Mouse (Mus musculus) liver, embryonic 14.5 days (tissue): ENCODE results near the gene Sfn. TPM values are rescaled to one million over a fixed set of nuclear protein-coding genes. Genes with fewer than 3 reads are reported as not detected.

Experiments used
- ATAC-seq: fragments of 200-750 bp; cut with Nextera tagmentation; 2 replicates; pipeline ENCODE4 v1.8.0; 2017; ENCODE audit warnings: moderate number of reproducible peaks, mild to moderate bottlenecking, moderate library complexity; ENCODE audit not compliant: insufficient read depth
- DNase-seq, 3 experiments: peaks; one replicate each; pipeline ENCODE4 v3.0.0-alpha.2; 2012 to 2013; ENCODE audit warnings: low read depth in 3 of 3, low spot score in 3 of 3
- H3K27ac ChIP-seq: fragments of 300-500 bp; sonication (generic); 2 replicates; pipeline ENCODE4 v1.5.1; 2014; ENCODE audit warnings: moderate library complexity, mild to moderate bottlenecking, control low read depth, inconsistent platforms
- H3K27me3 ChIP-seq: fragments of 300-500 bp; sonication (generic); 2 replicates; pipeline ENCODE4 v1.6.1; 2014; ENCODE audit warnings: mild to moderate bottlenecking, low read length, moderate library complexity; ENCODE audit not compliant: control insufficient read depth, insufficient read depth
- H3K36me3 ChIP-seq: fragments of 300-500 bp; sonication (generic); replicated peaks from 2 replicates; pipeline ENCODE4 v1.6.1; 2014; ENCODE audit warnings: low read depth; ENCODE audit not compliant: control insufficient read depth, insufficient read depth
- H3K4me1 ChIP-seq, 2 experiments: fragments of 200-500 bp in 1 of 2; fragments of 300-500 bp in 1 of 2; sonication (generic) in 1 of 2; replicated peaks; 2 replicates each; pipeline ENCODE4 v1.6.1; 2012 to 2014; ENCODE audit warnings: antibody characterized with exemption in 1 of 2, inconsistent platforms in 1 of 2, low read length in 1 of 2; ENCODE audit not compliant: control insufficient read depth in 2 of 2, insufficient read depth in 2 of 2
- H3K4me2 ChIP-seq: fragments of 300-500 bp; sonication (generic); 2 replicates; pipeline ENCODE4 v1.6.1; 2014; ENCODE audit warnings: low read depth, mild to moderate bottlenecking, control low read depth, moderate library complexity
- H3K4me3 ChIP-seq, 2 experiments: fragments of 200-500 bp in 1 of 2; fragments of 300-500 bp in 1 of 2; sonication (generic) in 1 of 2; 2 replicates each; pipeline ENCODE4 v1.5.1; 2012 to 2014; ENCODE audit warnings: low read depth in 2 of 2, low read length in 2 of 2, mild to moderate bottlenecking in 2 of 2, control low read depth in 1 of 2, inconsistent platforms in 1 of 2, moderate library complexity in 1 of 2; ENCODE audit not compliant: insufficient read depth in 1 of 2
- H3K9ac ChIP-seq: fragments of 300-500 bp; sonication (generic); replicated peaks from 2 replicates; pipeline ENCODE4 v1.6.1; 2014; ENCODE audit warnings: mild to moderate bottlenecking, control low read depth, moderate library complexity
- H3K9me3 ChIP-seq: fragments of 300-500 bp; sonication (generic); 2 replicates; pipeline ENCODE4 v1.6.1; 2016; ENCODE audit warnings: low read length, mixed read lengths; ENCODE audit not compliant: control insufficient read depth
- CTCF ChIP-seq: IDR thresholded peaks from 2 replicates; pipeline ENCODE4 v1.5.1; 2016; ENCODE audit warnings: antibody characterized with exemption, low read depth, control low read depth
- EP300 ChIP-seq: IDR thresholded peaks from 2 replicates; pipeline ENCODE4 v1.6.1; 2016; ENCODE audit warnings: antibody characterized with exemption, low read depth
- WGBS: fragments of 180-500 bp; shearing (Covaris S2); extraction: QIAGEN DNeasy Blood & Tissue Kit; methylation state at CpG from one replicate; pipeline ENCODE4 v1.1.7; 2014; ENCODE audit not compliant: insufficient replicate concordance; 5-methylcytosine and 5-hydroxymethylcytosine counted together
- polyA plus RNA-seq, 2 experiments: library from polyadenylated mRNA; depleted of rRNA in 1 of 2; stranded (reverse) in 1 of 2; unstranded in 1 of 2; fragments of >200 nt; fragmentation: Nextera tagmentation in 1 of 2; extraction: Ambion mirVana in 1 of 2; gene quantifications; 2 replicates each; pipeline versions ENCODE4 v1.2.1 to v1.2.3; 2012 to 2014

Sfn gene
- polyA plus RNA-seq, 2 experiments: 0.10 to 0.52 TPM

DNA sequence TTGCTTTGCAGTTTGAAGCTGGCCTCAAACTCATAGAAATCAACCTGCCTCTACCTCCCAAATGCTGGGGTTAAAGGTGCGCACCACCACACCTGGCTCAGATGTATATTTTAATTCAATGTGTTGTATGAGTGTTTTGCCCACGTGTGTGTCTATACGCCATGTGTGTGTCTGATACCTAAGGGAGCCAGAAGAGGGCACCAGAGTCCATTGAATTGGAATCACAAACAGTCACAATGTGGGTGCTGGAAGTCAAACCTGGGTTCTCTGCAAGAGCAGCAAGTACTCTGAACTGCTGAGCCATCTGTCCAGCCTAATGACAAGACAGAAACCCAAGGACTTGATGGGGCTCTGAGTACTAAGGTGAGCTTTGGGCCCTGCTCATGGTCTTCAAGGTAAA, 43.2 kb upstream of the Sfn start:
- Histone ChIP-seq H3K9ac (no peak overlapping the region), H3K27me3 (no peaks in the 10 kb centered on the region), H3K4me1 (no peaks in the 10 kb centered on the region; a peak in 2 of 4 replicates), H3K9me3 (no peaks in the 10 kb centered on the region), H3K4me2 (no peak overlapping the region), H3K4me3 (no peak overlapping the region), H3K36me3 (no peaks in the 10 kb centered on the region), H3K27ac (no peak overlapping the region)
- WGBS: 72% methylated on average over 3 of the region's 3 CpGs
- no peak for ATAC-seq
- DNase-seq: no peak
- peak; percentile 38; the same call in 1 of the 2 replicates for TF ChIP-seq CTCF
- no peak for TF ChIP-seq EP300

DNA sequence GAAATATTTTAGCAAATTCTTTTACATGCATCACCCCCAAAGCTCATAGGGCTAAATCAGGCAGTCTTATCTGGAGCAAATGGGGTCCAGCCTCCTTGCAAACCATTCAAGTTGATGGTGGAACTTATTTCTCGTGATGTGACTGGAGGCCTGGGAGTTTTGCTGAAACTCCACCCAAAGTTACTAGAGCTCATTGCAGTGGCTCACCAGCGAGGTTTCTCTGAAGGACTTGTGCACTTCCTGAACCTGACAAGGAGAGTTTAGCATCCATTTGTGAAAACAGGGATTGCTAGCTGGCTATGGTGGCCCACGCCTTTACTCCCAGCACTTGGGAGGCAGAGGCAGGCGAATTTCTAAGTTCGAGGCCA, 32.1 kb upstream of the Sfn start:
- WGBS: 63% methylated on average over 5 of the region's 5 CpGs
- Histone ChIP-seq H3K27ac (no peak overlapping the region), H3K36me3 (no peaks in the 10 kb centered on the region), H3K4me3 (no peak overlapping the region), H3K4me2 (peak overlapping the region; percentile 95), H3K27me3 (no peaks in the 10 kb centered on the region), H3K9me3 (no peaks in the 10 kb centered on the region), H3K9ac (no peak overlapping the region), H3K4me1 (peaks cover 7 to 16% of the 10 kb centered on the region in 2 experiments)
- DNase-seq (no peak), ATAC-seq (no peak)
- TF ChIP-seq CTCF: no peak
- TF ChIP-seq EP300: no peak

DNA sequence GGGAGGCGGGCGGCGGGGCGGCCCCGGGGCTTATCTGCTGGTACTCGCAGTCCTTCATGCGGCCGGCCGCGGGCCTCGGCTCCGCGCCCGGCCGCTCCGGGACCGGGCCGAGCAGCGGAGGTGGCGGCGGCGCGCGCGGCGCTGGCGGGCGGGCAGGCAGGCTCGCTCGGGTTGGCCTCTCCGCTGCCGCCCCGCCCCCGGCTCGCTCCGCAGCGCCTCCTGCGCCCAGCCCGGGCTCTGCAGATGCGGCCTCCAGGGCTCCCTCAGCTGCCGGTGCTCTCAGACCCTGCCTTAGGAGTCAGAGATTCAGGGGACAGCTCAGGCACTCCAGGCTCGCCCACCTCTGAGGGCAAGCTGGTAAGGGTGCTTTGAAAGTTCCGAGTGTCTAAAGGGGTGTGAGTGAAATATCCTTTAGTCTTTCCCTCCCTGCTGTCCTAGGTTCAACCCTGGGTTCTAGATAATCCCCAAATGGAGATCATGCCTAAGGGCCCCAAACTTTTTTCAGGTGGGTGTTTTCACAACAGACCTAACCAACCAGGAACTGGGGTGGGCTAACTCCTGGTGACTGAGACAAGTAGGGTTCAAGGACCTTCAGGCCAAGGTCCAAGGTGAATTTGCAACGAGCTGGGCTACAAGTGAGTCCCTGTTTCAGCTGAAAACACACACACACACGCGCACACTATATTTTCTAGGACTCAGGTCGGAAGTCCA, 31.5 kb upstream of the Sfn start:
- Histone ChIP-seq H3K27me3 (no peaks in the 10 kb centered on the region), H3K9me3 (no peaks in the 10 kb centered on the region), H3K9ac (peak overlapping the region; percentile 79), H3K36me3 (no peaks in the 10 kb centered on the region), H3K4me3 (peak overlapping the region; percentile 69 to 87), H3K27ac (no peak overlapping the region), H3K4me2 (peak overlapping the region; percentile 95), H3K4me1 (peaks cover 7 to 16% of the 10 kb centered on the region in 2 experiments)
- ATAC-seq (peak; percentile 82), DNase-seq (peak; percentile 49 to 62 (median 55))
- TF ChIP-seq EP300 (no peak), CTCF (peak; percentile 79)
- WGBS: 9% methylated on average over 36 of the region's 47 CpGs

DNA sequence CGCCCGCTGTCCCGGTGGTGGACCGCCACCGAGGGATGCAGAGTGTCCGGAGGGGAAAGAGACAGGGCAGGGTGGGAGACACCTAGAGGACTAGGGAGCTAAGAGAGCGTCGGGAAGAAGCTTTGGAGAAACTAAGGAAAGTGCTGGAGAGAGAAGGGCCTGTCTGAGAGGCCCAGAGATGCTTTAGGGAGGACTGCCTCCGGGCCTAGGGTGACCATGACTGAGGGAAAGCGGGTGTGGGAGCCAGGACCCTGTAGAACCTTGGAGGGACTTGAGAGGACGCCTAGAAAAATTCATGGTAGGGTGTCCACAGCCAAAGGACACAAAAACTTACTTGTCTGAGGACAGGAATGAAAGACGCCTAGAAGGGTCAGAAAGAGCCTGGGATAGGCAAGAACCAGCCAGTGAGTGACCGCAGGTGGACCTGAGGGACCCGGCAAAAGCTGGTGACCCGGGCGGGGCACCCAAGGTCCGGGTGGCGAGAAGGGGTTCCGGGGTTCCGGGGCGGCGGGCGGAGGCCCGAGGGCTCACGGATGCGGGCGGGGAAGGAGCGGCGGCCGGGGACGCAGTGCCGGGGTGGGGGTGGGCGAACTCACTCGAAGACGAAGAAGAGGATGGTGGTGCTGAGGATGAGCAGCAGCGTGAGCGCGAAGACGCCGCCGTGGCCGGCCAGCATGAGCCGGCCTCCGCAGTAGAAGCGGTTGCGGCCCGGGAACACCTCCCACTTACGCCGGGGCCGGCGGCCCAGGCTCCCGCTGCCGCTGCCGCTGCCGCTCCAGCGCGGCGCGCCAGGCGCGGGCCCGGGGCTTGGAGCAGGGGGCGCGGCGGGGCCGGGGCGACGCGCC, 30.7 kb upstream of the Sfn start:
- H3K4me3 ChIP-seq: peak overlapping the region; percentile 69 to 87
- no peak for DNase-seq
- peak overlapping the region; percentile 79 for H3K9ac ChIP-seq
- 3% methylated on average over 60 of the region's 69 CpGs for WGBS
- ATAC-seq: peak; percentile 76
- H3K36me3 ChIP-seq: no peaks in the 10 kb centered on the region
- H3K4me2 ChIP-seq: peak overlapping the region; percentile 95
- no peak overlapping the region for H3K27ac ChIP-seq
- no peaks in the 10 kb centered on the region for H3K9me3 ChIP-seq
- no peak for TF ChIP-seq CTCF
- TF ChIP-seq EP300: no peak
- peaks cover 7 to 16% of the 10 kb centered on the region in 2 experiments for H3K4me1 ChIP-seq
- no peaks in the 10 kb centered on the region for H3K27me3 ChIP-seq
